Mouse (Mus musculus): Measurements from ENCODE around the gene Gtf3c5. TPM values are rescaled to one million over a fixed set of nuclear protein-coding genes. Genes with fewer than 3 reads are reported as not detected.

Gtf3c5 gene
- polyA plus RNA-seq, 1 experiment: 17.8 TPM

GRCm38 (mm10) chr2:28521571-28522151 is 61.9 kb downstream of the Gtf3c5 start:
- no peak for TF ChIP-seq GATA1 (IDR thresholded peaks at IDR 0.05; ENCODE audit: low read length)

DNA sequence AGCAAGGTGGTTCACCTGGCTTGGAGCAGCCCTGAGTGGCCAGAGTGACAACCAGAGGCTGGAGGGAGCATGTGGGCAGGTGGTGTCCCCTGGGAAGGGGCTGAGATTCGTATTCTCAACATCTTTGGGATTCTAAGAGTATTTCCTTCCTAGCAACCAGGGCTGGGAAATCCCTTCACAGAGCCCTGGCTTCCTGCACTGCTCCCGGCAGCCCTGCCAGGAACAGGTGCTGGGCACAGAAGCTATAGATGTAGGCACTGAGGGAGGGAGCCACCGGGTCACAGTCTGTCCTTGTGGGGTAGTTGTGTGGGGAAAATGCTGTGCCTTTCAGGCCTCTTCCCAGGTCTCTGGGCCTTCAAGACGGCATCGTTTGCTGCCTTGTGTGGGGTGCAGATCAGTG is 63.0 kb downstream of the Gtf3c5 start:
- TF ChIP-seq GATA1 (IDR thresholded peaks at IDR 0.05; ENCODE audit: low read length): no peak

- no peak for TF ChIP-seq GATA1 (IDR thresholded peaks at IDR 0.05; ENCODE audit: low read length)
These were observed 65.3 kb downstream of the Gtf3c5 start for GRCm38 (mm10) chr2:28518231-28518630.

DNA sequence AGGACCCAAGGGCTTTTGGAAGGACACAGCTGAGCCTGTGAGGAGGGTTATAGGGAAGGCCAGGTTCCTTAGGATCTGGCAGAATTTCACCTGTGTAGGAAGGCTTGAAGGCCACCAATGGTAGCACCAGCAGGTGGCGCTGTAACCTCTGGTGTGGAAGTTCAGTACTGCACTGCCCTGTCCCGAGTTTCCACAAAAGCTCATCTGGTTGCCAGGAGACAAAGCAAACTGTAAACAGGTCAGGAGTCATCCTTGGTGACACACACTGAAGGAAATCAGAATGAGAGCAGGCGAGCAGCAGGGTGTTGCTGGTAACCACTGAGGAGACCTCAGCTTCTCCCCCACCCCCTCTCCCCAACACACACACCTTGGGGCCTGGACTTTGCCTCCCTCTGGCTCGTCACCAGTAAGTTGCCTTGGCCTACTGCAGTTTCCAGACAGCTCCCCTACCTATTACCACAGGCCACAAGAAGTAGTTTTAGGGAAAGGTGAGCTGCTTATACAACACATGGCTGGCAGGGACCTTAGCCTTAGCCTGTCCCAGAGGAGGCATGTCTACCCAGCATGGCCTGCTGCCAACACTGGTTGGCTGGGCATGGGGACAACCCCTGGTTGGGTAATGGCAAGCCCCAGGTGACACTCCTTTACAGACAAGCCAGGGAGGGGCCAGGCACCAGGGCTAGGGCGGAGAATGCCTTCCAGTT is 66.2 kb downstream of the Gtf3c5 start:
- TF ChIP-seq GATA1 (IDR thresholded peaks at IDR 0.05; ENCODE audit: low read length): no peak

Other genes with a start within 250 kb of the Gtf3c5 start
- gene Ppp1r26, start 137.0 kb downstream of the Gtf3c5 start, polyA plus RNA-seq (2012): not detected in 2 replicates
- 0.35 and 0.44 TPM in 2 replicates for gene 1700007K13Rik, start 117.4 kb downstream of the Gtf3c5 start, polyA plus RNA-seq (2012)
- gene Mrps2, start 115.7 kb downstream of the Gtf3c5 start, polyA plus RNA-seq (2012): 67.7 and 92.9 TPM in 2 replicates
- gene Gbgt1, start 86.9 kb downstream of the Gtf3c5 start, polyA plus RNA-seq (2012): not detected in 2 replicates
- not detected in 2 replicates for gene Gm10134, start 77.7 kb downstream of the Gtf3c5 start, polyA plus RNA-seq (2012)
- gene Ralgds, start 70.6 kb downstream of the Gtf3c5 start, polyA plus RNA-seq (2012): not detected in 2 replicates
- not detected in 2 replicates for gene Cel, start 20.3 kb downstream of the Gtf3c5 start, polyA plus RNA-seq (2012)
- gene Gfi1b, start 38.2 kb upstream of the Gtf3c5 start, polyA plus RNA-seq (2012): 391 and 491 TPM in 2 replicates
- gene Tsc1, start 57.5 kb upstream of the Gtf3c5 start, polyA plus RNA-seq (2012): 4.1 and 6.5 TPM in 2 replicates
- gene Spaca9, start 116.0 kb upstream of the Gtf3c5 start, polyA plus RNA-seq (2012): 0.27 and 0.33 TPM in 2 replicates
- 0.10 and 0.24 TPM in 2 replicates for gene Ak8, start 116.4 kb upstream of the Gtf3c5 start, polyA plus RNA-seq (2012)

Data from G1E-ER4 (cell line).